Mouse (Mus musculus): ENCODE data around the gene Zswim9. TPM values are rescaled to one million over a fixed set of nuclear protein-coding genes. Genes with fewer than 3 reads are reported as not detected.

Gene Zswim9
- total RNA-seq, 2 experiments from 2014 or later, result 15.7 to 16.5 TPM

GRCm38 (mm10) chr7:13263851-13264250 lies 14.7 kb downstream of the Zswim9 start:
- no peak; the same call in 1 of the 2 replicates for TF ChIP-seq CTCF (IDR thresholded peaks at IDR 0.05)
- no peak overlapping the region for H3K27ac ChIP-seq
- no peak for DNase-seq (ENCODE audit: extremely low spot score in 1 of 2, low spot score in 2 of 2)
- H3K4me3 ChIP-seq, result no peak overlapping the region
- intact Hi-C loops (cut with DNase I), result loop anchor here (5.0 kb wide), 1 partner anchor 192 kb away; no protein-coding TSS in a partner anchor

- 0 out of 2 replicates have a peak overlapping the region, but pooled peaks have one; percentile 11 for H3K4me3 ChIP-seq
- DNase-seq (ENCODE audit: extremely low spot score in 1 of 2, low spot score in 2 of 2), result no peak
- H3K27ac ChIP-seq, result no peak overlapping the region
- no peak for TF ChIP-seq CTCF (IDR thresholded peaks at IDR 0.05)
- intact Hi-C loops (cut with DNase I), result loop anchor here (5.0 kb wide), 1 partner anchor 189 kb away; no protein-coding TSS in a partner anchor
Observed at GRCm38 (mm10) chr7:13260746-13261700, 17.5 kb downstream of the Zswim9 start.

- intact Hi-C loops (cut with DNase I), result no loop called here
- DNase-seq (ENCODE audit: extremely low spot score in 1 of 2, low spot score in 2 of 2), result no peak
- TF ChIP-seq CTCF (IDR thresholded peaks at IDR 0.05), result no peak
- H3K27ac ChIP-seq, result no peak within 1 kb of the TSS
- no peak within 1 kb of the TSS for H3K4me3 ChIP-seq
Observed at GRCm38 (mm10) chr7:13212720-13213119, 65.8 kb downstream of the Zswim9 start, which contains the start of gene Vmn1r89. Vmn1r89 (plus strand) TSS chr7:13213020.

Other genes with a start within 250 kb of the Zswim9 start
- gene Chmp2a, start 243.9 kb downstream of the Zswim9 start, total RNA-seq (2021), result 100 to 1,000 TPM; 134 to 150 TPM
- 100 to 1,000 TPM; 220 to 227 TPM for gene Ube2m, start 240.4 kb downstream of the Zswim9 start, total RNA-seq (2021)
- 10 to 100 TPM; 10.2 to 10.6 TPM for gene Mzf1, start 224.0 kb downstream of the Zswim9 start, total RNA-seq (2021)
- not detected for gene Vmn1r85, start 183.5 kb downstream of the Zswim9 start, total RNA-seq (2021)
- not detected for gene Vmn1r86, start 158.8 kb downstream of the Zswim9 start, total RNA-seq (2021)
- gene Vmn1r87, start 138.6 kb downstream of the Zswim9 start, total RNA-seq (2021), result not detected
- under 1 TPM; 0.07 to 0.16 TPM for gene Vmn1r88, start 119.2 kb downstream of the Zswim9 start, total RNA-seq (2021)
- gene Vmn1r89, start 65.7 kb downstream of the Zswim9 start, total RNA-seq (2021), result not detected
- gene Lig1, start 1.4 kb downstream of the Zswim9 start, total RNA-seq (2021), result 1 to 10 TPM; 7.7 to 9.9 TPM
- gene Pla2g4c, start 45.9 kb upstream of the Zswim9 start, total RNA-seq (2021), result under 1 TPM in 1 of 2 experiments, not detected in 1; 0.79 TPM
- gene Cabp5, start 119.4 kb upstream of the Zswim9 start, total RNA-seq (2021), result 1 to 10 TPM in 1 of 2 experiments, under 1 TPM in 1; 0.56 to 1.9 TPM
- gene Bsph1, start 172.1 kb upstream of the Zswim9 start, total RNA-seq (2021), result under 1 TPM in 1 of 2 experiments, not detected in 1; 0.44 TPM